Comparison of ENCODE assay signal across 7 mouse cellular contexts in the genomic region with DNA sequence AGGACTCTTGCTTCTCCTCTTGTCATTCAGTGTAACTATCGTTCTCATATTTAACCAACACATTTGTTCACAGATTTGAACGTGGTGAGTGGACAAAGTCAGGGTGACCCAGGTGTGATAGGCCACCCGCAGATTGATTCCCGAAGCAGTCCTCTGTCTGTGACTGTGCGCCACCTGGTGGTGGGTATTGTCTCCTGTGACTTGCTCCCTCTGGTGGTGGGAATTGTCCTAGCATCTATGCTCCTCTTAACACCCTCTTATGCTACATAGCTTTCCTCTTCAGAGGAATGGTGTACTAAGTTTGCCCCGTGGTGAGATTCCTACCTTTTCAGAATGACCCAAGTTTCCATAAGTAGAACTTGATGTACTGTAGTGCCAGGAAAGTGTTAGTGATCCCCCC. TPM values are rescaled to one million over a fixed set of nuclear protein-coding genes. Genes with fewer than 3 reads are reported as not detected.
A peak's percentile ranks its signal among the peaks of the same experiment; 100 is the strongest.
DNase-seq lines count a peak whose midpoint lies in the region; TF ChIP-seq lines count a peak whose summit lies in the region.

No protein-coding gene starts in this region.

- TF ChIP-seq CTCF in small intestine, adult 2 months (IDR thresholded peaks at IDR 0.05; ENCODE audit: extremely low read depth, insufficient read length, insufficient replicate concordance, low read depth, low read length): peak; percentile 100

- intact Hi-C loops in gastrocnemius, postnatal 14 days (cut with DNase I; ENCODE audit: low total_unique reads): loop anchor here (2.0 to 5.0 kb wide), 2 partner anchors 221 to 350 kb away; no protein-coding TSS in a partner anchor

- peak; percentile 91 for DNase-seq in CD4-positive, CD25-positive, alpha-beta regulatory T cell, adult 2 months (ENCODE audit: low read depth, low spot score)
- DNase-seq in MN1 (ENCODE audit: low spot score): peak; percentile 87
- peak; percentile 57 for DNase-seq in cerebellum, adult 9-11 months
- peak; percentile 81 for DNase-seq in gastrocnemius, postnatal 14 days
- peak; percentile 54 to 93 for DNase-seq in layer of hippocampus, adult 8-10 months (ENCODE audit: low spot score in 2 of 2)
- peak; percentile 81 for DNase-seq in lung, postnatal 25 days (ENCODE audit: low spot score)

- H3K4me1 ChIP-seq in small intestine, adult 2 months (ENCODE audit: control insufficient read depth, insufficient read depth, insufficient read length, low read length): peaks cover 3% of the 10 kb centered on the region; the same call in 1 of the 2 replicates

- peaks cover 5% of the 10 kb centered on the region; the same call in 1 of the 2 replicates for H3K27me3 ChIP-seq in small intestine, adult 2 months (ENCODE audit: control insufficient read depth, insufficient read depth, low read length)

- H3K4me3 ChIP-seq in small intestine, adult 2 months (ENCODE audit: low read depth, low read length): no peak overlapping the region

- 14% methylated on average over 6 of the region's 6 CpGs for WGBS in small intestine, adult 2 months

- H3K36me3 ChIP-seq in small intestine, adult 2 months (ENCODE audit: control insufficient read depth, insufficient read depth, low read length): no peaks in the 10 kb centered on the region

- no peak for TF ChIP-seq POLR2A in small intestine, adult 2 months (IDR thresholded peaks at IDR 0.05; ENCODE audit: low read depth, low read length)

- H3K27ac ChIP-seq in small intestine, adult 2 months (ENCODE audit: insufficient read depth, low read depth, low read length): no peak overlapping the region

RNA-seq across cellular contexts. Expression of a gene that starts 4.7 kb away (rescaled TPM):
- total RNA-seq in gastrocnemius, postnatal 14 days (2021): 1 to 10 TPM; 2.3 to 3.0 TPM
- 10 to 100 TPM in 3 of 4 experiments, 1 to 10 TPM in 1; 9.1 to 13.0 (median 10.6) TPM for total RNA-seq in layer of hippocampus, adult 8-10 months (2022)
- 1.4 and 1.6 TPM in 2 replicates for polyA plus RNA-seq in small intestine, adult 2 months (2012; rRNA removed)

RNA-seq across cellular contexts. Expression of a gene that starts 45.3 kb away (rescaled TPM):
- 10 to 100 TPM; 24.5 to 31.5 TPM for total RNA-seq in gastrocnemius, postnatal 14 days (2021)
- 10 to 100 TPM; 32.1 to 45.4 (median 38.4) TPM for total RNA-seq in layer of hippocampus, adult 8-10 months (2022)
- 1.4 and 2.6 TPM in 2 replicates for polyA plus RNA-seq in small intestine, adult 2 months (2012; rRNA removed)
